Mouse (Mus musculus): ENCODE data around the gene Bphl.

DNA sequence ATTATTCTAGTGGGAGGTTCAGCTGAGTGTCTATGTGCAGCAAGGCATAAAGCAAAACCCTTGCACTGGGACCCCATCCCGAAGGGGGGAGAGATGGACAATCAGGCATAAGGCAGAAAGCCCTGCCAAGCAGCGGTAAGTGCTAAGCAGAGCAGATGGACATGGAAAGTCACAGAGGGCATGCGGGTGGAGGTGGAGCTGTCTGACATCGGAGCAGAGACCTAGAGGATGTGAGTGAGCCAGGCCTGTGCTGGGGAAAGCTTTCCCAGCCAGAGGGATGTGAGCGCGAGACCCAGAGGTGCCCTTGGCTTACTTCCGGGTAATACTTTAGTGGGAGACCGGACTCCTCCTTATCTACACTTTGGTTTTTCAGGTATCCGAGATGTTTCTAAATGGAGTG, 22.7 kb downstream of the Bphl start:
- TF ChIP-seq POLR2A (IDR thresholded peaks at IDR 0.05; ENCODE audit: borderline replicate concordance, low read depth, low read length) = no peak
- TF ChIP-seq CTCF (IDR thresholded peaks at IDR 0.05; ENCODE audit: low read depth, low read length) = no peak
